Mouse (Mus musculus) stomach, embryonic 14.5 days (tissue): ENCODE results near the gene Mast4. TPM values are rescaled to one million over a fixed set of nuclear protein-coding genes. Genes with fewer than 3 reads are reported as not detected.

Source experiments
- ATAC-seq: fragments of 200-750 bp; cut with Nextera tagmentation; 2 replicates; pipeline ENCODE4 v1.8.0; 2017; ENCODE audit warnings: low read depth, moderate TSS enrichment; ENCODE audit not compliant: insufficient number of reproducible peaks, insufficient read depth, low FRiP score
- H3K27ac ChIP-seq: fragments of 300-500 bp; sonication (generic); 2 replicates; pipeline ENCODE4 v1.5.1; 2014; ENCODE audit warnings: mild to moderate bottlenecking, low read length, moderate library complexity, mixed read lengths
- H3K27me3 ChIP-seq: fragments of 300-500 bp; sonication (generic); 2 replicates; pipeline ENCODE4 v1.6.1; 2014; ENCODE audit warnings: low read length, control low read depth, mixed read lengths; ENCODE audit not compliant: control insufficient read depth, insufficient read depth
- H3K36me3 ChIP-seq: fragments of 300-500 bp; sonication (generic); 2 replicates; pipeline ENCODE4 v1.6.1; 2014; ENCODE audit warnings: mild to moderate bottlenecking, control low read depth, low read length, moderate library complexity, mixed read lengths; ENCODE audit not compliant: control insufficient read depth, insufficient read depth
- H3K4me1 ChIP-seq: fragments of 300-500 bp; sonication (generic); 2 replicates; pipeline ENCODE4 v1.6.1; 2014; ENCODE audit warnings: low read length, control low read depth, mixed read lengths; ENCODE audit not compliant: control insufficient read depth, insufficient read depth
- H3K4me2 ChIP-seq: fragments of 300-500 bp; sonication (generic); replicated peaks from 2 replicates; pipeline ENCODE4 v1.6.1; 2014; ENCODE audit warnings: low read depth, low read length, control low read depth
- H3K4me3 ChIP-seq: fragments of 300-500 bp; sonication (generic); 2 replicates; pipeline ENCODE4 v1.5.1; 2014; ENCODE audit warnings: low read depth, low read length, control low read depth
- H3K9ac ChIP-seq: fragments of 300-500 bp; sonication (generic); replicated peaks from 2 replicates; pipeline ENCODE4 v1.6.1; 2014; ENCODE audit warnings: low read depth, mild to moderate bottlenecking, control low read depth, low read length, moderate library complexity, mixed read lengths
- H3K9me3 ChIP-seq: fragments of 300-500 bp; sonication (generic); 2 replicates; pipeline ENCODE4 v1.6.1; 2016; ENCODE audit warnings: low read depth, low read length, control low read depth; ENCODE audit not compliant: control insufficient read depth
- WGBS: fragments of 180-500 bp; shearing (Covaris S2); extraction: QIAGEN DNeasy Blood & Tissue Kit; methylation state at CpG from one replicate; pipeline ENCODE4 v1.1.7; 2014; 5-methylcytosine and 5-hydroxymethylcytosine counted together
- polyA plus RNA-seq: library from polyadenylated mRNA; unstranded; fragments of >200 nt; fragmentation: Nextera tagmentation; extraction: Ambion mirVana; gene quantifications from 2 replicates; pipeline ENCODE4 v1.2.1, GENCODE M21; 2014

Mast4 gene
- polyA plus RNA-seq, 1 experiment from 2014 or later = 48.0 TPM

DNA sequence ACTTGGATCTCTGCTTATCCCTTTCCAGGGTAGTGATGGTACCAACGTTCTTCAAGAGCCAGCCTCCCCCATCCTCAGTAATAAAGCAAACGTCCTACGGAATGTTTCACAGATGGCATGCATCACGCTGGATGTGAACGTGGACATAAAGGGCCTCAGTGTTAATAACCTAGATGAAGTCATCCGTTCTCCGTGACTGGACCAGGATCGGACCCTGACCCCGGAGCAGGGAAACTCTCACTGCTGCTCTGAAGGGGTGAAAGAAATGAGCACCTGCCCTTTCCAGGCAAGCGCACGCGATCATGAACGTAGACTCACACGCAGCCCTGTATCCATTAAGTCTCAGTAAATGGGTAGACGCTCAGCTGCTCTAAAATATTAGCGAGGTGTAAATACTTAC is 6.0 kb downstream of the Mast4 start:
- Histone ChIP-seq H3K4me2 (no peak overlapping the region), H3K4me1 (0 out of 2 replicates have a peak, but pooled peaks cover 5% of the 10 kb centered on the region), H3K4me3 (no peak overlapping the region), H3K36me3 (no peaks in the 10 kb centered on the region), H3K27me3 (0 out of 2 replicates have a peak, but pooled peaks cover 4% of the 10 kb centered on the region), H3K27ac (no peak overlapping the region), H3K9me3 (no peaks in the 10 kb centered on the region), H3K9ac (no peak overlapping the region)
- 36% methylated on average over 16 of the region's 16 CpGs for WGBS
- no peak for ATAC-seq

DNA sequence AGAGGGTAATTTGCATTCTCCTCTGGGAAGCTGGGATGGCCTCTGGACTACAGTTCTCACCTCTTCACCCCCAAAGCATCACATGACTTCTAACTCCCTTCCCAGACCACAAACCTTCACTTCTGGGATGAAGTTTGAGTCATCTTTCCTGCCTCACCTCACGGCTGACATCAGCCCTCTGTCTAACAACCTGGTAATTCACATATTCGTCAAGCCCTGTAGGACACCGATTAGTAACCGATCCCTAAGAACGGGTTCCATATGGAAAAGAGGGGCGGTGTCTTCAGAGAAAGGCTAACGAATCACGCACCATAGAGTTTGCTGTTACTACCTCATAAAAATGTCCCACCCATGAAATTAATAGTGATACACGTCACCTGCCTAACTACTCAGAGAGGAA is 6.5 kb downstream of the Mast4 start:
- Histone ChIP-seq H3K4me3 (no peak overlapping the region), H3K4me2 (no peak overlapping the region), H3K27ac (no peak overlapping the region), H3K9me3 (no peaks in the 10 kb centered on the region), H3K9ac (no peak overlapping the region), H3K4me1 (0 out of 2 replicates have a peak, but pooled peaks cover 5% of the 10 kb centered on the region), H3K27me3 (0 out of 2 replicates have a peak, but pooled peaks cover 4% of the 10 kb centered on the region), H3K36me3 (no peaks in the 10 kb centered on the region)
- no peak for ATAC-seq
- WGBS = 50% methylated on average over 9 of the region's 9 CpGs

DNA sequence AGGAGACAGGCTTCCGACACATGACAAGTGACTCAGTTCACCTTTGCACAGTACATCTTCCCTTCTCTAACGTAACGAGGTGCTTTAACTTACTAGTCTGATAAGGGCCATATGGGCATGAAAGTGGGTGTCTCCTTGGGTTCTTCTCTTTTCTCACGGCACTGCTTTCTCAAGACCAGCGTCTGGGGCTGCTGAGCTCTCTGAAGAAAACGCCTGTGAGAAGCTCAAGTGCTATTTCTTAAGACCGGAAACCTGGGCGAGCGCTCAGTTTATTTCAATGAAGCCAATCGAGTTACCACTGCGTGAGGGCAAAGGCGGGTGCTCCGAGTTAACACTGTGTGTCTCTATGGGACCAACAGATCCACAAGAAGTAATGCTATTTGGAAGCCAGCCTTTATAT is 8.1 kb downstream of the Mast4 start:
- Histone ChIP-seq H3K4me3 (no peak overlapping the region), H3K9ac (no peak overlapping the region), H3K36me3 (no peaks in the 10 kb centered on the region), H3K27ac (no peak overlapping the region), H3K27me3 (no peaks in the 10 kb centered on the region), H3K9me3 (no peaks in the 10 kb centered on the region), H3K4me2 (no peak overlapping the region), H3K4me1 (0 out of 2 replicates have a peak, but pooled peaks cover 5% of the 10 kb centered on the region)
- no peak for ATAC-seq
- WGBS = 43% methylated on average over 13 of the region's 13 CpGs

DNA sequence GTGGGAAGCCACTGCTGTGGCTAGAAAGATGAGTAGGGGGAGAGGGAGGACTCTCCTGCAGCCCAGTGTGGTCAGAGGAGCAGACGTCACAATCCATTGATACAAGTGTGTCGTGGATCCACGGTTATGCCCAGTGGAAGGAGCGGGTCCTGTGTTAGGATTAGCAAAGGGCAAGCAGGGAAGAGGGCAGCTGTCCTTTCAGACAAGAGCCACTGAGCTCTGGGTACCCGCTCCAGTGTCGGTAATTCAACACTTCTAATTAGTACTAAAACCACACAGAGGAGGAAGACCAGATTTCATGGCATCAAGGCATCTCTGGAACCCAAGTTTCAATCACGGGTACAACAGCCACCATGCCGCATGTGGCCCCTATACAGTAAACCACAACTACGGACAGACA is 14.4 kb downstream of the Mast4 start:
- no peaks in the 10 kb centered on the region for H3K9me3 ChIP-seq
- WGBS = 88% methylated on average over 9 of the region's 9 CpGs
- no peak overlapping the region for H3K27ac ChIP-seq
- ATAC-seq = no peak
- H3K4me3 ChIP-seq = no peak overlapping the region
- H3K27me3 ChIP-seq = no peaks in the 10 kb centered on the region
- no peaks in the 10 kb centered on the region for H3K36me3 ChIP-seq
- no peak overlapping the region for H3K9ac ChIP-seq
- no peak overlapping the region for H3K4me2 ChIP-seq
- H3K4me1 ChIP-seq = no peaks in the 10 kb centered on the region

DNA sequence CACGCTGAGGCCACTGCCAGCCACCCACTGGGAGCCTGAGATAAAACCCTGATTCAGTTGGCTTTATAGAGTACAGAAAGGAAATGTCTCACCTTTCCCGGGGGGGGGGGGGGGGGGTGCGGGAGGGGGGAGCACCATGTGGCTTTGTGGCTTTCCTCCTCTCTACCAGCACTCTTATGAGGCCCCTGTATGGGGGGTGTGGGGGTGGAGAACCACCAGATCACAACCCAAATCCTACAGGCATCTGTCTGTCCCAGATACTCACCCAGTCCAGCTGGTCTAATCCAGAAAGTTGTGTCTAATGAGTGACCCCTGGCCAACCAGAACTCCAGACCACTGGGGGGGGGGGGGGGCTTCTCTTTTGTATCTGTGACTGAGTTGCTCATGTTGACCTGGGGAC is 15.0 kb downstream of the Mast4 start:
- Histone ChIP-seq H3K27me3 (no peaks in the 10 kb centered on the region), H3K36me3 (no peaks in the 10 kb centered on the region), H3K4me2 (no peak overlapping the region), H3K27ac (no peak overlapping the region), H3K4me3 (no peak overlapping the region), H3K9ac (no peak overlapping the region), H3K4me1 (no peaks in the 10 kb centered on the region), H3K9me3 (no peaks in the 10 kb centered on the region)
- no peak for ATAC-seq
- 13% methylated on average over 1 of the region's 3 CpGs for WGBS

DNA sequence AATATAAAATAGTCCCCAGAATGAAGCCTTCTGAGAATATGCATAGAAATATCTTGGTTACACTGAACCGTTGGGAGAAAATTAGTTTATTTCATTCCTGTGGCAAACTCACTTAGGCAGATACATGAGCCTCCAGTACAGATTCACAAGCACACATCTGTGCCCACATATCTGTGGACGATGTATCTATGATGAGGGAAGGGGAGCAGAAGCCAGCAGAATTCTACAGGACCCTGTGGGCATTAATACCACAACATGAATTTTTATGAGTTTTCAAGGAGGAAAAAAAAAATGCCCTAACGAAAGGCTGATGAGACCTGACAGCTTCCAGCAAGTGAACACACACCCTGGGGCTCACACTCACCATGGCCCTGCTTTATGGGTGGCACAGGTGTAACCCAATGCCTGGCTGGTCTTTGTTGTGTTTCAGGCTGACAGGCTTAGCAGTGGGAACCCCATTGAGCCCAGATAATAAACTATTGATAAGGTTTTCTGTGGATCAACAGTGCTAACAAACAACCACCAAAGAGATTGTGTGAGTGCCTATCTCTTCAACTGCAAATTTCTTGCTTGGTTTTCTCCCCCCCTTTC is 17.4 kb downstream of the Mast4 start:
- no peaks in the 10 kb centered on the region for H3K4me1 ChIP-seq
- H3K27me3 ChIP-seq = no peaks in the 10 kb centered on the region
- WGBS = 66% methylated on average over 3 of the region's 3 CpGs
- H3K9ac ChIP-seq = no peak overlapping the region
- ATAC-seq = no peak
- H3K9me3 ChIP-seq = no peaks in the 10 kb centered on the region
- H3K36me3 ChIP-seq = no peaks in the 10 kb centered on the region
- no peak overlapping the region for H3K27ac ChIP-seq
- H3K4me3 ChIP-seq = no peak overlapping the region
- H3K4me2 ChIP-seq = no peak overlapping the region

DNA sequence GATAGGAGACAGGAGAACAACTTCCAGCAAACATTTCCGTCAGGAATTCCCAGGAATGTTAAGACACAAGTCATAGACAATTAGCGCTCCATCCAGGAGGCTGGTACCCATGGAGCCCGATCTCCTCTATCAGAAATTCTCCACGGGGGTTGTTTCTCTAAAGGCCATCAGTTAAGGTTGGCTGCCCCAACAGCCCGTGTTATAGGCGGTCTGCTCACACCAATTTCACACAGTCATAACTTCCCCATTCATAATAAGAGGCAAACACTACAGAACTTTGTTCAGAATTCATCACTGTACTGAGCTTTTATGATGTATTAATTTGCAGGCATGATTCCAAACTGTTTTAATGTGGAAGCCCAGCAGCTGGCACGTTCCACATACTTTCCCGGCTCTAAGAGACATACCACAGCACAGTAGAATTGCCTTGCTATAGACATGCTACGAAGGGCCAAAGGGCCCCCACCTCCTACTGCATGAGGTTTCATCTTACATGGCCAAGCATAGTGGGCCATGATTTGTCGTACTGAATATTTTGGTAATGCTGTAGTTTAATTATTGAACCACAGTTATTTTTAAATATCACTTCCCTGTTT is 19.1 kb downstream of the Mast4 start:
- Histone ChIP-seq H3K9me3 (no peaks in the 10 kb centered on the region), H3K4me2 (no peak overlapping the region), H3K4me3 (no peak overlapping the region), H3K36me3 (no peaks in the 10 kb centered on the region), H3K27me3 (no peaks in the 10 kb centered on the region), H3K4me1 (no peaks in the 10 kb centered on the region), H3K9ac (no peak overlapping the region), H3K27ac (no peak overlapping the region)
- 45% methylated on average over 10 of the region's 10 CpGs for WGBS
- ATAC-seq = no peak

DNA sequence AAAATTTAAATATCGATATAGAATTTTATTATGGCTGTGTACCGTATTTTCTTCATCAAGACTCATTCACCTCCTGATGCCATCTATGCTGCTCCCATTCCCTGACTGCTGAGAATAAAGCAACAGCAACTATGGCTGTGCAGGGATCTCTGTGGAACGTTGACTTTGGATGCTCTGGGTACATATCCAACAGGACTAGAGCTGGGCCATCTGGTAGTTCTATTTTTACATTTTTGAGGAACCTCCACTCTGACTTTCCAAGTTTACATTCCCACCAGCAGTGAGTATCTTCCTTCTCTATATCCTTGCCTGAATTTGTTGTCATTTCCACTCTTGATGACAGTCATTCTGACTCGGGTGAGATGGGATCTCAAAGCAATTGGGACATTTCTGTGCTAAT is 26.0 kb downstream of the Mast4 start:
- 86% methylated on average over 4 of the region's 4 CpGs for WGBS

DNA sequence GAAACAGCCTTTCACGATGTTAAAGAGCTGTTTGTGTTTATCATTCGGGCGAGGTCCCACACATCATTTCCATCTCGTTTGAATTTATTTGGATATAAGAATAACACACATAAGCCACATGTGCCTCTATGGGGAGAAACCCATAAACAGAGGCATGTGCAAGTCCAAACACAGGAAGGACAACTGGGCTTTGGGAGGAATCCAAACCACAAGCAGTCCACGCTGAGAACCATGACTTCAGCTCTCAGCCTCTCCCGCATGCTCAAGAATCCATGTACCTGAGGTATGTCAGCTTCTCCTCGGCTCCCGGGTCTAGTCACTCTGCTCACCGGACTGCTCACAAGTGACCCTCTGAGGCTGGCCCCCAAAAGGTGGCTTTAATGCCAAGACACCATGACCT is 30.5 kb downstream of the Mast4 start:
- Histone ChIP-seq H3K27ac (no peak overlapping the region), H3K27me3 (no peaks in the 10 kb centered on the region), H3K36me3 (no peaks in the 10 kb centered on the region), H3K9ac (no peak overlapping the region), H3K4me3 (no peak overlapping the region), H3K4me2 (no peak overlapping the region), H3K9me3 (no peaks in the 10 kb centered on the region), H3K4me1 (no peaks in the 10 kb centered on the region)
- no peak for ATAC-seq
- 69% methylated on average over 9 of the region's 9 CpGs for WGBS

More for the DNA sequence above, 26.0 kb downstream of the Mast4 start:
- no peak for ATAC-seq
- H3K9ac ChIP-seq = no peak overlapping the region
- no peak overlapping the region for H3K4me2 ChIP-seq
- no peaks in the 10 kb centered on the region for H3K27me3 ChIP-seq
- H3K27ac ChIP-seq = no peak overlapping the region
- H3K4me1 ChIP-seq = no peaks in the 10 kb centered on the region
- H3K9me3 ChIP-seq = no peaks in the 10 kb centered on the region
- no peaks in the 10 kb centered on the region for H3K36me3 ChIP-seq
- no peak overlapping the region for H3K4me3 ChIP-seq
